29 mouse cellular contexts compared by ENCODE assay signal in genomic region chr9:9142144-9142543, GRCm38 (mm10).
A peak's percentile ranks its signal among the peaks of the same experiment; 100 is the strongest.
DNase-seq lines count a peak whose midpoint lies in the region; ATAC-seq and TF ChIP-seq lines count a peak whose summit lies in the region.
"Had no signal": no experiment of that assay in that cellular context is flagged by ENCODE, and none has a peak within 500 bp of the region (broad histone marks: within the 10 kb centered on the region; RNA-seq: fewer than 3 reads in every experiment).

No protein-coding gene starts in this region.

- H3K4me1 ChIP-seq in embryonic facial prominence, embryonic 10.5 days, result peaks cover 28% of the 10 kb centered on the region
- H3K4me1 ChIP-seq in embryonic fibroblast, embryonic 13.5 days (ENCODE audit: control insufficient read depth, insufficient read depth, low read length), result peaks cover 26% of the 10 kb centered on the region
- peaks cover 49% of the 10 kb centered on the region for H3K4me1 ChIP-seq in limb, embryonic 14.5 days (ENCODE audit: control insufficient read depth, insufficient read depth, low read length)
- H3K4me1 ChIP-seq: forebrain, embryonic 15.5 days; heart, embryonic 15.5 days; intestine, embryonic 15.5 days had no signal

- no peak overlapping the region for H3K9ac ChIP-seq in limb, embryonic 14.5 days (ENCODE audit: low read depth, low read length, severe bottlenecking)
- H3K9ac ChIP-seq: forebrain, embryonic 15.5 days; heart, embryonic 15.5 days; hindbrain, embryonic 12.5 days; intestine, embryonic 15.5 days; liver, embryonic 13.5 days had no signal

- no peak for TF ChIP-seq POLR2A in embryonic fibroblast, embryonic 13.5 days (IDR thresholded peaks at IDR 0.05; ENCODE audit: low read depth, low read length)
- no peak for TF ChIP-seq POLR2A in limb, embryonic 14.5 days (IDR thresholded peaks at IDR 0.05; ENCODE audit: borderline replicate concordance, extremely low read depth, insufficient read depth, insufficient read length)

- WGBS in embryonic facial prominence, embryonic 10.5 days, result 73% methylated on average over 1 of the region's 1 CpGs
- 28% methylated on average over 1 of the region's 1 CpGs for WGBS in limb, embryonic 14.5 days

- H3K4me3 ChIP-seq in embryonic facial prominence, embryonic 10.5 days, result no peak overlapping the region
- H3K4me3 ChIP-seq in embryonic fibroblast, embryonic 13.5 days (ENCODE audit: insufficient read depth, low read length), result no peak overlapping the region
- no peak overlapping the region for H3K4me3 ChIP-seq in limb, embryonic 14.5 days (replicated peaks; ENCODE audit: low read length)
- H3K4me3 ChIP-seq: forebrain, embryonic 10.5 days; forebrain, embryonic 15.5 days; heart, embryonic 15.5 days; hindbrain, embryonic 12.5 days; intestine, embryonic 15.5 days; liver, embryonic 13.5 days had no signal

- ATAC-seq in frontal cortex, adult (ENCODE audit: low TSS enrichment), result peak; percentile 51; the same call in 1 of the 2 replicates
- 0 out of 2 replicates have a peak, but pooled peaks have one; percentile 16 for ATAC-seq in limb, embryonic 14.5 days (ENCODE audit: low FRiP score, low read depth)
- ATAC-seq in megakaryocyte-erythroid progenitor cell, adult 5-6 weeks (replicated peaks; ENCODE audit: low FRiP score, low TSS enrichment, poor library complexity, severe bottlenecking), result no peak
- ATAC-seq: CD4-positive, CD25-positive, alpha-beta regulatory T cell, adult 4 months; forebrain, embryonic 15.5 days; hindbrain, postnatal 0 days; intestine, embryonic 15.5 days had no signal

- no peaks in the 10 kb centered on the region for H3K9me3 ChIP-seq in embryonic facial prominence, embryonic 10.5 days
- H3K9me3 ChIP-seq in limb, embryonic 14.5 days (ENCODE audit: control insufficient read depth, low read length), result no peaks in the 10 kb centered on the region
- H3K9me3 ChIP-seq: forebrain, embryonic 10.5 days; forebrain, embryonic 15.5 days; heart, embryonic 15.5 days; hindbrain, embryonic 12.5 days; intestine, embryonic 15.5 days; liver, embryonic 13.5 days had no signal

- H3K27ac ChIP-seq in embryonic facial prominence, embryonic 10.5 days (replicated peaks), result peak overlapping the region; percentile 44; the same call in 1 of the 2 replicates
- peak overlapping the region; percentile 97 for H3K27ac ChIP-seq in embryonic fibroblast, embryonic 13.5 days (ENCODE audit: insufficient read depth, low read length)
- peak overlapping the region; percentile 63 for H3K27ac ChIP-seq in limb, embryonic 14.5 days (replicated peaks; ENCODE audit: low read depth, low read length)
- H3K27ac ChIP-seq: forebrain, embryonic 10.5 days; forebrain, embryonic 15.5 days; heart, embryonic 15.5 days; hindbrain, embryonic 12.5 days; hindbrain, postnatal 0 days; intestine, embryonic 15.5 days; liver, embryonic 13.5 days; macrophage had no signal

- no peak for TF ChIP-seq CTCF in embryonic fibroblast, embryonic 13.5 days (IDR thresholded peaks at IDR 0.05; ENCODE audit: borderline replicate concordance, insufficient read depth, low read length)

- no peaks in the 10 kb centered on the region for H3K36me3 ChIP-seq in embryonic facial prominence, embryonic 10.5 days (replicated peaks)
- H3K36me3 ChIP-seq in limb, embryonic 14.5 days (ENCODE audit: control insufficient read depth, insufficient read depth, low read length), result no peaks in the 10 kb centered on the region
- H3K36me3 ChIP-seq: forebrain, embryonic 10.5 days; forebrain, embryonic 15.5 days; heart, embryonic 15.5 days; hindbrain, embryonic 12.5 days; intestine, embryonic 15.5 days; liver, embryonic 13.5 days had no signal

- no peak for DNase-seq in frontal cortex, postnatal 36 days (ENCODE audit: low spot score in 2 of 2)
- no peak for DNase-seq in embryonic facial prominence, embryonic 10.5 days (ENCODE audit: low spot score)
- no peak for DNase-seq in limb, embryonic 14.5 days (ENCODE audit: low spot score)
- no peak for DNase-seq in urinary bladder, postnatal 36 days (ENCODE audit: low spot score in 2 of 2)
- no peak for DNase-seq in right cerebral cortex, postnatal 10 days (ENCODE audit: low spot score in 2 of 2)
- DNase-seq: adrenal gland, adult 8-10 months; cerebellum, adult 8-10 months; cerebellum, postnatal 25 days; gastrocnemius, postnatal 10 days; heart, postnatal 36 days; kidney, adult 2 months; kidney, postnatal 36 days; left cerebral cortex, postnatal 4 days; liver, embryonic 13.5 days; lung, adult 2 months; lung, postnatal 10 days; midbrain, embryonic 14.5 days; thymus, adult 2 months had no signal

- no peaks in the 10 kb centered on the region for H3K27me3 ChIP-seq in embryonic facial prominence, embryonic 10.5 days (replicated peaks; ENCODE audit: low read depth, poor library complexity, severe bottlenecking)
- no peaks in the 10 kb centered on the region for H3K27me3 ChIP-seq in limb, embryonic 14.5 days (ENCODE audit: control insufficient read depth, insufficient read depth, low read length)
- H3K27me3 ChIP-seq: forebrain, embryonic 15.5 days; heart, embryonic 15.5 days; hindbrain, embryonic 12.5 days; intestine, embryonic 15.5 days; liver, embryonic 13.5 days had no signal

- H3K4me2 ChIP-seq in limb, embryonic 14.5 days (replicated peaks; ENCODE audit: low read depth, low read length, severe bottlenecking), result peak overlapping the region; percentile 28; the same call in 1 of the 2 replicates
- H3K4me2 ChIP-seq: forebrain, embryonic 15.5 days; heart, embryonic 15.5 days; hindbrain, embryonic 12.5 days; intestine, embryonic 15.5 days; liver, embryonic 13.5 days had no signal

Comparison
In these comparisons a context has a peak if more than half of its experiments do, and no peak if none do; other contexts are left out.
1. H3K27ac ChIP-seq: peak in every context shown above with its lines; median percentile 97 in embryonic fibroblast, embryonic 13.5 days; 63 in limb, embryonic 14.5 days; 44 in embryonic facial prominence, embryonic 10.5 days.